In the genomic region with DNA sequence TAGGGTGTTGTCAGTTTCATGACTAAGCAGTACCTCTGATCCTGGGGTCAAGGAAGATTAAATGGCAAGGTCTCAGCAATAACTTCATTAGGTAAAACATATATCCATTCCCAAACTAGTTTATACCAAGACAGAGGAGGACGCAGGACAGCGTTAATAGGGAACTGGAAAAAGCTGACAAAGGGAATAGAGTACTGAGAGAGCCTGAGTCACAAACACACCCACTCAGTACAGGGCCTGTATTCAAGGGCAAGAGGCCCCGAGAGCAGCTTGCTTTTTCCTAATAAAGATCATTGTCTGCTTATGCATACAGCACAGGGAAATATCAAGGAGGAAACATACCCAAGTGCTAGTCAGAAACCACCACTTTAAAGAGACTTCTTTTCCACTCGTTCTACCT, we compare ENCODE assay signal across 26 mouse cellular contexts.
DNase-seq lines count a peak whose midpoint lies in the region; ATAC-seq and TF ChIP-seq lines count a peak whose summit lies in the region.
"Had no signal": no experiment of that assay in that cellular context is flagged by ENCODE, and none has a peak within 500 bp of the region (broad histone marks: within the 10 kb centered on the region; RNA-seq: fewer than 3 reads in every experiment).

No protein-coding gene starts in this region.

- H3K27ac ChIP-seq in intestine, embryonic 16.5 days (ENCODE audit: low read length): no peak overlapping the region
- H3K27ac ChIP-seq in intestine, embryonic 15.5 days: no peak overlapping the region
- no peak overlapping the region for H3K27ac ChIP-seq in MEL (ENCODE audit: control insufficient read depth, low read depth, low read length)
- H3K27ac ChIP-seq in embryonic fibroblast, embryonic 13.5 days (ENCODE audit: insufficient read depth, low read length): peak overlapping the region; percentile 73
- no peak overlapping the region for H3K27ac ChIP-seq in embryonic facial prominence, embryonic 10.5 days (replicated peaks)
- no peak overlapping the region for H3K27ac ChIP-seq in heart, embryonic 12.5 days (ENCODE audit: poor library complexity, severe bottlenecking)
- H3K27ac ChIP-seq: forebrain, embryonic 12.5 days; gastrocnemius, adult 2 months; heart, embryonic 13.5 days; hindbrain, postnatal 0 days; kidney, postnatal 0 days; liver, embryonic 12.5 days; midbrain, embryonic 15.5 days; neural tube, embryonic 12.5 days had no signal

- H3K27me3 ChIP-seq in intestine, embryonic 16.5 days (replicated peaks; ENCODE audit: control insufficient read depth, insufficient read depth, low read length): no peaks in the 10 kb centered on the region
- 0 out of 2 replicates have a peak, but pooled peaks cover 5% of the 10 kb centered on the region for H3K27me3 ChIP-seq in intestine, embryonic 15.5 days (replicated peaks)
- H3K27me3 ChIP-seq in MEL (ENCODE audit: control insufficient read depth in 1 of 2, insufficient read depth in 2 of 2, low read length in 2 of 2): no peaks in the 10 kb centered on the region
- H3K27me3 ChIP-seq in embryonic facial prominence, embryonic 10.5 days (replicated peaks; ENCODE audit: low read depth, poor library complexity, severe bottlenecking): peaks cover 89% of the 10 kb centered on the region
- no peaks in the 10 kb centered on the region for H3K27me3 ChIP-seq in heart, embryonic 12.5 days (replicated peaks)
- H3K27me3 ChIP-seq: embryonic facial prominence, embryonic 12.5 days; heart, embryonic 13.5 days; liver, embryonic 12.5 days had no signal

- DNase-seq in MEL (ENCODE audit: low read depth, low spot score): peak; percentile 18
- no peak for DNase-seq in cerebellum, adult 8-10 months
- DNase-seq in embryonic facial prominence, embryonic 10.5 days (ENCODE audit: low spot score): no peak
- DNase-seq: adrenal gland, postnatal 14 days; cerebellum, adult 11-12 months; cerebellum, postnatal 14 days; gastrocnemius, adult 2 months; heart, postnatal 14 days; kidney, adult 2 months; lung, adult 18-20 months; lung, postnatal 14 days; right cerebral cortex, postnatal 14 days; spleen, adult 18-20 months had no signal

- no peak overlapping the region for H3K4me3 ChIP-seq in intestine, embryonic 16.5 days (ENCODE audit: low read length)
- no peak overlapping the region for H3K4me3 ChIP-seq in intestine, embryonic 15.5 days (replicated peaks)
- H3K4me3 ChIP-seq in MEL (ENCODE audit: control insufficient read depth in 1 of 2, insufficient read depth in 1 of 2, low read depth in 2 of 2, low read length in 2 of 2): no peak overlapping the region
- H3K4me3 ChIP-seq in embryonic fibroblast, embryonic 13.5 days (ENCODE audit: insufficient read depth, low read length): no peak overlapping the region
- H3K4me3 ChIP-seq in embryonic facial prominence, embryonic 10.5 days: no peak overlapping the region
- no peak overlapping the region for H3K4me3 ChIP-seq in heart, embryonic 12.5 days
- H3K4me3 ChIP-seq: embryonic facial prominence, embryonic 12.5 days; erythroblast, embryonic 14.5 days; forebrain, embryonic 12.5 days; gastrocnemius, adult 2 months; heart, embryonic 13.5 days; liver, embryonic 12.5 days; midbrain, embryonic 15.5 days; neural tube, embryonic 12.5 days had no signal

- TF ChIP-seq RAD21 in MEL (IDR thresholded peaks at IDR 0.05; ENCODE audit: low read depth, low read length): no peak

- H3K4me1 ChIP-seq in intestine, embryonic 16.5 days (ENCODE audit: control insufficient read depth, insufficient read depth, low read length): no peaks in the 10 kb centered on the region
- H3K4me1 ChIP-seq in intestine, embryonic 15.5 days (replicated peaks): no peaks in the 10 kb centered on the region
- H3K4me1 ChIP-seq in MEL (ENCODE audit: control insufficient read depth in 1 of 2, insufficient read depth in 2 of 2, low read length in 2 of 2): peaks cover 31 to 36% of the 10 kb centered on the region in 2 experiments
- H3K4me1 ChIP-seq in embryonic fibroblast, embryonic 13.5 days (ENCODE audit: control insufficient read depth, insufficient read depth, low read length): 0 out of 2 replicates have a peak, but pooled peaks cover 3% of the 10 kb centered on the region
- H3K4me1 ChIP-seq in embryonic facial prominence, embryonic 10.5 days: peaks cover 2% of the 10 kb centered on the region; the same call in 1 of the 2 replicates
- peaks cover 6% of the 10 kb centered on the region; the same call in 1 of the 2 replicates for H3K4me1 ChIP-seq in heart, embryonic 12.5 days (replicated peaks)
- H3K4me1 ChIP-seq: embryonic facial prominence, embryonic 12.5 days; forebrain, embryonic 12.5 days; midbrain, embryonic 15.5 days; neural tube, embryonic 12.5 days had no signal

- 74% methylated on average over 4 of the region's 4 CpGs for WGBS in intestine, embryonic 16.5 days
- 82% methylated on average over 4 of the region's 4 CpGs for WGBS in intestine, embryonic 15.5 days
- WGBS in embryonic facial prominence, embryonic 10.5 days: 79% methylated on average over 4 of the region's 4 CpGs
- WGBS in heart, embryonic 12.5 days: 79% methylated on average over 4 of the region's 4 CpGs

- 0 out of 2 replicates have a peak, but pooled peaks have one; percentile 55 for ATAC-seq in intestine, embryonic 16.5 days
- no peak for ATAC-seq in intestine, embryonic 15.5 days
- ATAC-seq in heart, embryonic 12.5 days (ENCODE audit: insufficient number of reproducible peaks, low FRiP score): no peak
- ATAC-seq: hindbrain, postnatal 0 days; liver, embryonic 12.5 days; midbrain, embryonic 15.5 days had no signal

- no peaks in the 10 kb centered on the region for H3K79me2 ChIP-seq in MEL (ENCODE audit: control insufficient read depth, insufficient read depth, low read length, poor library complexity)

- no peak for TF ChIP-seq CTCF in MEL (IDR thresholded peaks at IDR 0.05 in 2 of 3, conservative IDR thresholded peaks at IDR 0.05 in 1 of 3; ENCODE audit: control insufficient read depth in 1 of 3, insufficient read depth in 1 of 3, low read depth in 2 of 3, low read length in 3 of 3, poor library complexity in 1 of 3, severe bottlenecking in 1 of 3)
- no peak for TF ChIP-seq CTCF in embryonic fibroblast, embryonic 13.5 days (IDR thresholded peaks at IDR 0.05; ENCODE audit: borderline replicate concordance, insufficient read depth, low read length)

- no peak for TF ChIP-seq EP300 in MEL (IDR thresholded peaks at IDR 0.05; ENCODE audit: low read depth in 1 of 2, low read length in 2 of 2)

- TF ChIP-seq POLR2A in MEL (IDR thresholded peaks at IDR 0.05; ENCODE audit: control insufficient read depth in 1 of 2, insufficient read depth in 1 of 2, low read depth in 1 of 2, low read length in 2 of 2, poor library complexity in 1 of 2): no peak
- TF ChIP-seq POLR2A in embryonic fibroblast, embryonic 13.5 days (IDR thresholded peaks at IDR 0.05; ENCODE audit: low read depth, low read length): no peak

- no peaks in the 10 kb centered on the region for H3K36me3 ChIP-seq in intestine, embryonic 16.5 days (ENCODE audit: control insufficient read depth, insufficient read depth, low read length)
- no peaks in the 10 kb centered on the region for H3K36me3 ChIP-seq in intestine, embryonic 15.5 days
- H3K36me3 ChIP-seq in MEL (ENCODE audit: control insufficient read depth in 1 of 2, insufficient read depth in 2 of 2, low read length in 2 of 2): peaks cover 0 to 44% of the 10 kb centered on the region in 2 experiments; a peak in 3 of 4 replicates
- no peaks in the 10 kb centered on the region for H3K36me3 ChIP-seq in embryonic facial prominence, embryonic 10.5 days (replicated peaks)
- H3K36me3 ChIP-seq in heart, embryonic 12.5 days: no peaks in the 10 kb centered on the region
- H3K36me3 ChIP-seq: embryonic facial prominence, embryonic 12.5 days; forebrain, embryonic 12.5 days; heart, embryonic 13.5 days; liver, embryonic 12.5 days; midbrain, embryonic 15.5 days; neural tube, embryonic 12.5 days had no signal

- no peak overlapping the region for H3K9ac ChIP-seq in intestine, embryonic 16.5 days (ENCODE audit: low read depth, low read length)
- no peak overlapping the region for H3K9ac ChIP-seq in intestine, embryonic 15.5 days
- no peak overlapping the region for H3K9ac ChIP-seq in MEL (ENCODE audit: control insufficient read depth, low read depth, low read length, poor library complexity, severe bottlenecking)
- H3K9ac ChIP-seq in heart, embryonic 12.5 days: no peak overlapping the region
- H3K9ac ChIP-seq: embryonic facial prominence, embryonic 12.5 days; forebrain, embryonic 12.5 days; heart, embryonic 13.5 days; liver, embryonic 12.5 days; midbrain, embryonic 15.5 days; neural tube, embryonic 12.5 days had no signal

- no peak overlapping the region for H3K4me2 ChIP-seq in intestine, embryonic 16.5 days (ENCODE audit: low read depth, low read length)
- no peak overlapping the region for H3K4me2 ChIP-seq in intestine, embryonic 15.5 days (replicated peaks)
- H3K4me2 ChIP-seq in heart, embryonic 12.5 days: no peak overlapping the region
- H3K4me2 ChIP-seq: embryonic facial prominence, embryonic 12.5 days; forebrain, embryonic 12.5 days; heart, embryonic 13.5 days; liver, embryonic 12.5 days; midbrain, embryonic 15.5 days; neural tube, embryonic 12.5 days had no signal

- H3K9me3 ChIP-seq in intestine, embryonic 16.5 days (ENCODE audit: control insufficient read depth, low read length): no peaks in the 10 kb centered on the region
- no peaks in the 10 kb centered on the region for H3K9me3 ChIP-seq in intestine, embryonic 15.5 days
- H3K9me3 ChIP-seq in MEL (replicated peaks; ENCODE audit: insufficient read depth, low read length): no peaks in the 10 kb centered on the region
- no peaks in the 10 kb centered on the region for H3K9me3 ChIP-seq in embryonic facial prominence, embryonic 10.5 days
- H3K9me3 ChIP-seq in heart, embryonic 12.5 days (replicated peaks): no peaks in the 10 kb centered on the region
- H3K9me3 ChIP-seq: embryonic facial prominence, embryonic 12.5 days; forebrain, embryonic 12.5 days; heart, embryonic 13.5 days; liver, embryonic 12.5 days; midbrain, embryonic 15.5 days; neural tube, embryonic 12.5 days had no signal

TF ChIP-seq in MEL, 35 proteins besides CTCF, POLR2A, EP300 and RAD21 (continues in another document):
- no peak for TF ChIP-seq HCFC1 (IDR thresholded peaks at IDR 0.05; ENCODE audit: low read depth, low read length)
- no peak for TF ChIP-seq JUND (IDR thresholded peaks at IDR 0.05; ENCODE audit: low read depth, low read length)
- no peak for TF ChIP-seq ELF1 (IDR thresholded peaks at IDR 0.05; ENCODE audit: low read depth, low read length)
- no peak for TF ChIP-seq USF2 (IDR thresholded peaks at IDR 0.05; ENCODE audit: borderline replicate concordance in 1 of 2, insufficient read depth in 1 of 2, low read depth in 1 of 2, low read length in 2 of 2)
- no peak for TF ChIP-seq ZKSCAN1 (IDR thresholded peaks at IDR 0.05; ENCODE audit: low read depth, low read length)
- TF ChIP-seq BHLHE40 (IDR thresholded peaks at IDR 0.05; ENCODE audit: borderline replicate concordance, low read depth, low read length): no peak
- no peak for TF ChIP-seq USF1 (IDR thresholded peaks at IDR 0.05; ENCODE audit: low read depth, low read length)
- TF ChIP-seq MYB (IDR thresholded peaks at IDR 0.05; ENCODE audit: low read depth, low read length): no peak
- TF ChIP-seq CHD2 (IDR thresholded peaks at IDR 0.05; ENCODE audit: low read length): no peak
- TF ChIP-seq NELFE (IDR thresholded peaks at IDR 0.05; ENCODE audit: low read depth, low read length): no peak
- no peak for TF ChIP-seq POLR2AphosphoS5 (IDR thresholded peaks at IDR 0.05; ENCODE audit: borderline replicate concordance, low read depth, low read length)
